Mouse (Mus musculus) T-helper 1 cell (primary cell): ENCODE results near the gene Rabgap1.

ENCODE experiments used
- in situ Hi-C: fragments of 300-600 bp; cut with MboI, MseI; formaldehyde crosslinking; loops from one replicate; pipeline ENCODE4 v1.15.1; 2025; ENCODE audit warnings: high pct_unique_total_duplicates

Gene Rabgap1

DNA sequence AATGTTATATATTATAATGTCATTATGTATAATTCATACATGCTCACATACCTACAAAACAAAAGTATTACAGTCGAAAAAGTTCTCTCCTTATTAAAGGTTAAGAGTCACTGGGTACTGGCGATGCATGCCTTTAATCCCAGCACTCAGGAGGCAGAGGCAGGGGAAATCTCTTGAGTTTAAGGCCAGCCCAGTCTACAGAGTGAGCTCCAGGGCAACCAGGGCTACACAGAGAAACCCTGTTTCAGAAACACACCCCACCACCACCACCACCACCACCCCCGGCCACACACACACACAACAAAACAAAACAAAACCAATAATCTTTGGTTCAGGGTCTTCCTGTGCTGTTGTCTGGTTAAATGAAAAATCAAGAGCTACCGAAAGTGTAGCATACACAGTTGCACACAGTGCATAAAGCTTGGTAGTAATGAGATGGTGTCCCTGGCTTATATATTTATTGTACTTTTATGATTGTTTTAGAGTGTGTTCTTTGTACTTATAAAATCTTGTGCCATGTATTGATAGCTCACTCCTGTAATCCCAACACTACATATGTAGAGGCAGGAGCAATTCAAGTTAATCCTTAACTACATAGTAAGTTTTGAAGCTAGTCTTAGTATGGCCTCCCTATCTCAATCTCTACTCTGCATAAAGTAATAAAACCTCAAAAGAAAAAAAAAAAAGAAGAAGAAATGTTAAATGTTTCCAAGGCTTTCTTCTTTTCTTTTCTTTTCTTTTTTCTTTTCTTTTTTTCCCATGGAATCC, 68.2 kb downstream of the Rabgap1 start:
- in situ Hi-C loops = no loop called here

DNA sequence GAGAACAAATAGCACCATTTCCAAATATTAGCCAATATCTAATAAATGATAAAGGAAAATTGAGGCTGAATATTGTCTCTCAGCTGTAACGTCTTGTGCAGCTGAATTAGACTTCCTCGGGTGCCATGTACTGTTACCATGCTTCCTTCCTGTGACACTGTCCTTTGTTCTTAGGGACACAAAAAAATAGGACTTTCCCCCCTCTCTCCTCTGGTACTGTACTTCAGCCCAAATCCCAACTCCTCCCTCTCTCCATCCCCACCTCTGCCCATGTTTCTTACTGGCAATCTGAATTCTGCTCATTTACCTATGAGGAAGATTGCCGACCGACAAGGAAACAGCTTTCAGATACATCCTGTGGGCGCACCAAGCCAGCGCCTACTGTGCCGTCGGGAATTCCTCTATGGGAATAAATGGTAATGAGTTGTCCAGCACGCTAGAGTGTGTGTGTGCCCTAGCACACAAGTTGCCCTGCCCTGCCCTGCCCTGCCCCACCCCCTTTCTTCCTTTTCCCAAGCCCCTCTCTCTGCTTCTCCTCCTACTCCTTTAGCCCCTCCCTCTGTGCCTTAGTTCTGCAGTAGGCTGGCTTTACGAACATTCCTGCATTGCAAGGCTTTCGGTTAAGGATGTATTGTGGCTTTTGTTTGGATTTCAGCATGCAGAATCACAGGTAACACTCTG, 73.1 kb downstream of the Rabgap1 start, which contains the start of gene Gpr21:
Gene Gpr21, plus strand, starts transcription at position 303 of the 681 bp plus-strand sequence.
- in situ Hi-C loops = no loop called here

DNA sequence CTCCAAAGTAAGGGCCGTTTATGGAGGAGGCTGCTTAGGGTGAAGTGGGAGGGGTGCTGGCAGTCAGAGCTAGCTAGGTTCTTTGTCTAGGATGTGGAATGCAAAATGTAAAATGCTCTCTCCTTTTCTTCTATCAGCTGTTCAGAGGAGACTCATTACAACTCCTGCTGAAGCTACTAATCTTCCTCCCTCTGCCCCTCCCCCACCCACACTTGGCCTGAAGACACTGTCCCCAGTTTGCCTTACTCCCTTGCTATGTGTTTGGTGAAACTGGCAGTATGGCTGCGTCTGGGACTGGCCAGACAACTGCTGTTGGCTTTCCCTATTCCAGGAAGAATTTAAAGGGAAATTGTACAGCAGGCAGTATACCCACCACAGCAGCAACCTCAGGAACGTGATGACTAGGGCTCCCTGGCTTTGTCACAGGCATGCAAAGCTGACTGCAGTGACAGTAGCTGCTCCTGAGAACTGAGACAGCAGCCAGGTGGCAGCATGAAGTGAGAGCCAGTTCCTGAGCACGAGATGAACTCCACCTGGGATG, 73.9 kb downstream of the Rabgap1 start:
- in situ Hi-C loops = no loop called here

DNA sequence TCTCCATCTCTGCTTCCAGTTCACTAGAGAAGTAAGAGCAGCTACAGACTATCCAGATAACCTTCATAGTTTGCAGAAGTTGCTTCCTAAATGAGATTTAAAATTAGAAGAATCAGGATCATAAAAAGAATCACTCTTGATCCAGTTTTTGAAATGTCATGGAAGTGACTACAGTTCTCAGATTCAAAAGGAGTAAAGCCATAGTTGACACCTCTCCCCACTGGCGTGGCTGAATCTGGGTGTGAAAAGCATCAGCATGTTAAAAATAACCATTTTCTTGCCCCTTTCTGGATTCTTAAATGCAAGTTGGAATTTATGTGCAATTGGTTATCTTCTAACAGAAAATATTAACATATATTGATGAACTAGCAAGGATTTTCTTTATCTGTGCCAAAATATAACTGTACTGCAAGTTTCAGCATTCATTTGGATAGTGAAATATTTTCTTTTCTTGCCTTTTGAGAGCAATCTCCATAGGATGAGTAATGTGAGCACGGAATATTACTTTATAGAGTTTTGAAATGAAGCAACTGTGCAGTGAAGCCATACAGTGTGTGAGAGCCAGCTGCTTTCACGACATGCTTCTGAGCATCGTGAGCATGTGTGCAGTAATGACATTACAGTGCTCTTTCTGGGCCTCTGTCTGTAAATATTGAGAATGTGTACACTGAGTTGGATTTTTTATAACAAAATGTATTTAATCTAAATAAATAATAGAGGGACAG, 75.6 kb downstream of the Rabgap1 start:
- in situ Hi-C loops = no loop called here

DNA sequence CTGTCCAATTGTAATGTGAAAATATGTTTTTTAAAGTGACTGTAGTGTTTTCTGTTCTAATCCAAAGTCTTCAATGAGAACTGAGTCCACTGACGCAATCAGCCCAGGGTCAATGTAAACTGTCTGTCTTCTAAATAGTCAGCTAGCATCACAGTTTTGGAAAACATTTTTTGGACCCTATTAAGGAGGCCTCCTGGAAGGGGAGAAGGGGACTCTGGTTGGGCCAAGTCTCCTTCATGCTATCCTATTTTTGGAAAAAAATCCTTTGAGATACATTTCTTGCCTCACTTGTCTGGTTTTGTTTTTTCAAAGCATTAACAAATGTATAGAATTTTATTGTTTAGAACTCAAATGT, 76.2 kb downstream of the Rabgap1 start:
- in situ Hi-C loops = no loop called here

DNA sequence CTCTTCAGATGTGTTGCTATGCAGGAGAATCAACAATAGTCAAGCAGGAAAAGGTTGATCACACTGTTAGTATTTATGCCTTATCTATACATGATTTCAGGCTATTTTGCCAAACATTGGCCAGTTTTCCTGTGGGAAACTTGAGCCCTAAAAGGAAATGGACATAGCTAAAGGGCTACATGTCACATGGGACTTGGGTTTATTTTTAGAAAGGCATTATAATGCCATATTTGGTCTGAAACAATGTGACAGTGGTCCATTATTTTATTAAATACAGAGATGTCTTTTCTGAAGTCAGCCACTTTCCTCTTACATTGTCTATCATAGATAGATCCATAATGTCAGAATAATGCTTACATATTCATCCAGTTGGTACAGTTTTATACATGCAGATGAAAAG, 84.5 kb downstream of the Rabgap1 start:
- in situ Hi-C loops = no loop called here

DNA sequence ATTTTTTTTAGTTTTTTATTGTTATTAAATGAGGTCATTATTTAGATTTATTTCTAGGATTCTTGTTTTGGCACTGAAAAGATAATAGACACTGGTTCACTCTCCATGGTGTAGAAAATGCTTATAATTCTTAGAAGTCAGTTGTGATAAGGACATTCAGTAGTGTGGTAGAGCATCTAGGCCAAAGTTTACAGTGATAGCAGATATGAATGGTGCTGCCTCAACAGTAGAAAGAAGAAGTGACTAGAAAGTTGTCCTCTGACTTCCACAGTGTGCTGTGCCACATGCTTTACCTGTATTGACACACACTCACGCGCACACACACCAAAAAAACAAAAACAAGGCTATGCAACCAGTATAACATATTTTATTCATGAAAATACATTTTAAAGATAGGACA, 86.3 kb downstream of the Rabgap1 start:
- in situ Hi-C loops = no loop called here

DNA sequence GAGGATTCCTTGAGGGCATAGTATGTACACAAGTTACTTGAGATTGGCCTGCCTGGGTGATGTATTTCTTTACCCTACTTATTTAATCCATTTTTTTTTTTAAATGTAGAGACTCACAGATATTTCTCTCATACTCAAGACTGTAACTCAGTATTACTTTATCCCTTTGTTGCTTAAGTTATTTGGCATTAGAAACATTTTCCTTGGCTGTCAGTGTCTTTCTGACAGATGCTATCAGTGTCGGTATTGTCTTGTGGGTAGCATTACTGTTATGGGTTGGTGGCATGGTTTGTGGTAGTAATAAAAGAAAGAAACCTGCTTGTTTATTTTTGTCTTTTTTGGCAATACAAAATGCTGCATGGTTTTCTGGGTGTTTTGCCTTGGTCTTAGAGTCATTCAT, 87.7 kb downstream of the Rabgap1 start:
- in situ Hi-C loops = no loop called here

DNA sequence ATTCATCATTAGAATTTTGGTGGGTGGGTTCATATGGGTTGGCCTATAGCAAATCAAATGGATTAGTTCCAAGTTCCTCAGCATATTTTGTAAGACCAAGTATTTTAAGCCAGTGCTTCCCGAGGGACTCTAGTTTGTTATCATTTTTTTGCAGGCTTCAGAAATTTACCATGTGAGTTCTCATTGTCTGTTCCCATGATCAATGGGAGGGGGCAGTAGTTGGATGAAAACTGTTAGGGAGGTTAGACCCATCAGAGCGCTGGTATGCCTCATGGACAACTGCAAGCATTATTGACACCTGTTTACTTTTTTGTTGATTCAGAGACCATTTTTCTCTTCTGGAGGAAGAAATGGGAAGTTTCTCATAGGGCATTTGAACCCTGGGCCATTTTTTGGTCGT, 88.6 kb downstream of the Rabgap1 start:
- in situ Hi-C loops = no loop called here

DNA sequence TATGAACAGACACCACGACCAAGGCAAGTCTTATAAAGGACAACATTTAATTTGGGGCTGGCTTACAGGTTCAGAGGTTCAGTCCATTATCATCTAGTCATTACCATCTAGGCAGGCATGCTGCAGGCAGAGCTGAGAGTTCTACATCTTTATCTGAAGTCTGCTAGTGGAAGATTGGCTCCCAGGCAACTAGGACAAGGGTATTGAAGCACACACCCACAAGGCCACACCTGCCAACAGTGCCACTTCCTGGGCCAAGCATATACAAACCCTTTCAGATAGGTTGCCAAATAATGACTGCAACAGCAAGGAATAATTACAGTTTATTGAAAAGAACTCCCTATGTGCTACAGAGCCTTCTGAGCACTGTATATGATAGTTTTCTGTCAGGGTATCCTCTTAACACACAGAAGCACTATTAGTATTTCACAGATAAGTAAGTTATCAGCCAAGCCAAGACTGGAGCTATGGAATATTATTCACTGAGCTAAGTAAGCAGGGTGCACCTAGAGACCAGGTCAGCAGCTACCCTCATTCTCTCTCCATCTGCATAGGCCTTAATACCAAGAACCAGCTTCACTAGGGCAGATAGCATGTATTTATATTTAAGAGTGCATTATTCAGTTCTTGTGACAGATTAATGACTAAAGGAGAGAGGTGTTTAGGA, 106.4 kb downstream of the Rabgap1 start:
- in situ Hi-C loops = no loop called here

DNA sequence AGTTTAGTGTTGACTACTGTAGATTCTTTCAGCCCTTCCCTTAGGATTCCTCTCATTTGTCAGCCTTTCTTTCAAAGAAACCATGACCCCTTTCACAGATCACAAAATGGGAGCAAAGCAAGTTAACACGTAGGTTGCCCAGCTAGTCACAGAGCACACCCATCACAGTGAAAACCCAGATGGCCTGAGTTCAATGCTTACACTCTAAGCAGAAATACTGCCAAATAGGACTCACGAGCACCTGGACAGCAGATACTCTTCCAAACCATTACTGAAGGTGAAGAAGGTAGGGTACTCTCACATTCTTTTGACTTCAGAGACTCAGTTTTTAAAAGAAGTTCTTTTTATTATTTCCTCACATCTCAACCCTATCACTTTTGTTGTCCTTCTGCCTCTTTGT, 113.3 kb downstream of the Rabgap1 start:
- in situ Hi-C loops = no loop called here

DNA sequence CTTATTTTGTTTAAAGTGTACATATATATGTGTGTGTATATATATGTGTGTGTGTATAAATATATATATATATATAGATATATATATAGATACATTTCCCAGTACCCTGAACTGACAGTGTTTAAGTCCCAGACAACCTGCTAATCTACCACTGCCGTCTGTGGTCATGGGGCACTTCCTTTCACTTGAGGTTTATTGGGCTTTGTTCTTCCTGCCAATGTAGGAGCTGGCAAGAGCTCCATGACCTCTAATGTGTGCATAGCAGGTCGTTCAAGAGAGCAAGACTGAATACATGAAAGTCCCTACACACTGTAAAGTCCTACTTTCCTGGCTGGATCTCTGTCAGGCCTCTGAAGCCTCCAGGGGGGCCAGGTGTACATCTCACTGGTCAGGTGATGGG, 122.5 kb downstream of the Rabgap1 start:
- in situ Hi-C loops = loop anchor here (10.0 kb wide), 1 partner anchor 209 kb away; the partner anchor contains the start of gene Crb2

DNA sequence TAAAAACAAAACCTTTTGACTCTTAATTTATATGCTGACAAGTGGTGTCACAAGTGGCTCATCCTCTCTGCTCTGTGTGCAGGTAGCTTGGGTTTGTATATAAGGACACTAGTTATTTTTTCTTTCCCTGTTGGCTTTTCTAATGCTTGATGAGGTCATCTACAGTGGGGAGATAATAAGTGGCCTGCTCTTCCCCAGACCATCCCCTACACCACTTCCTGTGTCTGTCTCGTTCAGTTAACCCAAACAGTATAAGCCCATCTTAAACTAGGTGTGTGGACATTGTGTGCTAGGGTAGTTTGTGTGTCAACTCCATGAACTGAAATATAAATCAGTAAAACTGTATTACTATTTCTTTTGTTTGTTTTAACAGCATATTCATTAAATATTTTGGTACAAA, 123.0 kb downstream of the Rabgap1 start:
- in situ Hi-C loops = loop anchor here (10.0 kb wide), 1 partner anchor 209 kb away; the partner anchor contains the start of gene Crb2

DNA sequence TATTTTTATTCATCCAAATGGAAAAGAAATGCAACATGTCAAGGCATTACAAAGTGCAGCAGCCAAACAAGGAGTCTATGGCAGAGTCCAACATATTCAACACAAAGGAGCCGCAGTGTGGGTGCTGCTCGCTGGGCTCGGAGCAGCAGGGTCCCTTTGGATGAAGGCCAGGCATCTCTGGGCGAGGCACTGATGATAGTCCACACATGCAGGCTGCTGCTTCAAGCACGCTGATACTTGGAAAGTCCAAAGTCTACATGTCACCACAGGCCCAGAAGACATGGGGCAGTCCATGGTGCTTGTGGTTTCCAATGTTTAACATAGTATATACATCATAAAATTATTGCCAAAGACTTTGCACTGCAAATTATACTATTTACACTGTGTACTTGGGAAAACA, 126.8 kb downstream of the Rabgap1 start:
- in situ Hi-C loops = loop anchor here (10.0 kb wide), 1 partner anchor 205 kb away; the partner anchor contains the start of gene Crb2

DNA sequence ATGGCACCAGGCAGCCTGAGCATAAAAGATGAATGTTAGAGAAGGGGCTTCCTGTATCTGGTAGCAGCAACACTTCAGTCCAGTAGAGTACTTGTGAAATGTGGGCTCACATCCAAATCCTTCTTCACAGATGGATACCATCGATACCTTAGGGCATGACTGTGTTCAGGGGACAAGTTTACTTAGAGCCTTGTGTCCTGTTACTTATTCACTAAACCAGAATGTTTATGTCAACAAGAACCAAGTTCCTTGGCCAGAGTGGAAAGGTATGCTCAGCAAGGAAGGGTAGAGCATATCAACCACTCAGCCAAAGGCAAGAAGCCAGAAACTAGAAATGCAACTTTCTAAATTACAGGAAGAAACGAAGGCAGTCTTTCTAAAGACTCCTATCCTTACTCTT, 127.6 kb downstream of the Rabgap1 start:
- in situ Hi-C loops = no loop called here

DNA sequence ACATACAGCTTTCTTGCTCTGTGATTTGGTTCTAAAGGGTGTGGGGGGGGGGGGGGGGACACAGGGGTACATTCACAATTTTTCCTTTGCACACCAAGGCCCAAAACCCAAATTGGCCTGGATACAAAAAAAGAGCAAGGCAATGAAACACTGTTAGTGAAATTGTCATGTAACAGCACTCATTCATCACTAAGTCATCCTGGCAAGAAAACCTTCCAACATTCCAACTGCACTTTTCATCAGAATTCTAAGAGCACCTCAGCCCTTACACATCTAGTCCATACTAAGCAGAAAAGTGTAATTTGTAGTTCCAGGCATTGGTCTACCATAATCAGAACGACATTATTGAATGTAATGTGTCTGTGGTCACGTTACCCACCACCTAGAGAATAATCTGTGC, 129.1 kb downstream of the Rabgap1 start:
- in situ Hi-C loops = no loop called here

DNA sequence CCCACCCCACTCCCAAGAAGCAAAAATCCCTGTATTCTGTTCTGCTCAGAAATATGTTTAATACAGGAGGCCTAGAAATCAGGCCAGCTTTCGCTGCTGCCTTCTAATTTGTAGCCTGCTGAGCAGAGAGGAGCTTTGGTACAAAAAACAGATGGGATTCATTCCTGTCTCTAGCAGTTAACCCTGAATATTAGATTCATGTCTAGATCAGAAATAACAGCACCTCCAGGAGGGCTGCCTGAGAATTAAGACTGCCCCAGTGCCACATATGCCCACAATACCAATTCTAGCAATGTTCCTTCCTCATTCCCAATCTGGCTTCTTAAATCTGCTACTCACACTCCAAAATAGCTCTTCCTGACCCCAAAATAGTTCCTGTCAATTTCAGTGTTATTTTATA, 133.6 kb downstream of the Rabgap1 start:
- in situ Hi-C loops = no loop called here

DNA sequence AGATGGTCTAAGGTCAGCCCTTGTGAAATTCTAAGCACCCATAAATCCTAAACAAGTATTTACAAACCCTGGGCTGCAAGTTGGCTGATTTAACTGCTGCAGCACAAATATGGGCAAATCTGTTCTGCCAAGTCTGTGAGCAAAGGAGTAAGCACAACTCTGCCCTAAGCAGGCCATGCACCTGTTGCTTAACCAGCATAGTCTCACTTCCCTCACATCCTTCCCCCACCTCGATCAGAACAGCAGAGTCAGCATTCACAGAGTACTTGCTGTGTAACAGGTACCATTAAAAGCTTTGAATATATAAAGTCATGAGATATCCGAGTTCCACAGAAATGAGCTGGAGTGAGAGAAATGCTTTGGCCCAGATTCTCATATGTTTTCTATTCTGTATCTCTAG, 135.1 kb downstream of the Rabgap1 start:
- in situ Hi-C loops = no loop called here

DNA sequence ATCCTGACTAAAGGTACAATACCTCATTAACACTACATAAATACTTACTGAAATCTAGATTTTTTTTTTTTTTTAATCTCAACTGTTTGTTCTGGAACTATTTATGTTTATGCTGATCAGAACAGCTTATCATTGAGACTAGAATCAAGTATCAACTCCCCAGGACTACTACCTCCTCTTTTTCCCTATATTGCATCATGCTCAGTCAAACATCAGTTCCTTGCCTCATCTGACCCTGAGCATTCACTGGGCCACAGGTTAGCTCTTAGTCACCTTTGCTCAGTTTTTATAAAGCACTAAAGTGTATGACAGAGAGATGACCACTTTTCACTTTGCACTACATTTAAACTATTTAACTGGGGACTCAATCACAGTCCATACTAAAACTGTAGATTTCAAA, 144.8 kb downstream of the Rabgap1 start:
- in situ Hi-C loops = no loop called here
